Mouse (Mus musculus): ENCODE data around the gene Gm15093. TPM values are rescaled to one million over a fixed set of nuclear protein-coding genes. Genes with fewer than 3 reads are reported as not detected.
"Not testable (repeated sequence)": the region's sequence is repeated elsewhere in the genome, so short reads cannot be mapped to it uniquely, and the experiment has no call there.

Gm15093 gene
- not detected for total RNA-seq (2022)

DNA sequence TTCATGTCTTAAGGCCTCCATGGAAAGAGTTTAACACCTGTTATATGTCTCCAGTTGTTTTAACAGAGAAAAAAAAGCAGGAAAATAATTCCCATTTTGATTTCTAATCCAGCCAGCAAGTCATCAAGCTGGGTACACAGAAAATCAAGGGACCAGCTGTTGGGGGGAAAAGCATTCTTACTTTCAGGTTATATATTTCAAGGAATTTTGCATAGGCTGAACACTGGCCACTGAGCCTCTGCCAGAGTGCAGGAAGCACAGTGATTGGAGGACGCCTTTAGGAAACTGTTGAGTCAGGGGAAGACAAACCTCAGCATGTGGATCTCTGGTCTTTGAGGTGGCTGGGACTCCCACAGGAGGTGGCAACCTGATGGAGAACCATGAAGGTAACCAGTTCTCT, at the start of gene Gm15093:
Gene Gm15093, plus strand, starts transcription at position 301 of the 400 bp plus-strand sequence.
- not testable (repeated sequence) for DNase-seq (ENCODE audit: low spot score in 2 of 2)

Other genes starting within 250 kb of the Gm15093 start
- not detected for gene Ott, start 198.1 kb upstream of the Gm15093 start, total RNA-seq (2022)
- not detected for gene Gm15085, start 175.2 kb downstream of the Gm15093 start, total RNA-seq (2022)

Data from left cerebral cortex, adult 8-10 months (tissue).